Mouse (Mus musculus) c-Kit-positive CD71-positive TER-119-positive erythroid progenitor cells, embryonic 14.5 days (primary cell): ENCODE results near the gene Dcaf7.

Experiments used
- DNase-seq: peaks from one replicate; pipeline ENCODE4 v3.0.0-alpha.2; 2013; ENCODE audit warnings: low spot score

Dcaf7 gene

GRCm38 (mm10) chr11:106045256-106045655, 8.6 kb downstream of the Dcaf7 start:
- DNase-seq, result no peak

- DNase-seq, result no peak
Observed at GRCm38 (mm10) chr11:106045780-106046179, 9.1 kb downstream of the Dcaf7 start.

- no peak for DNase-seq
Observed at GRCm38 (mm10) chr11:106046584-106046983, 9.9 kb downstream of the Dcaf7 start.

- no peak for DNase-seq
Observed at GRCm38 (mm10) chr11:106053921-106054320, 17.2 kb downstream of the Dcaf7 start.

GRCm38 (mm10) chr11:106054600-106054999, 17.9 kb downstream of the Dcaf7 start:
- no peak for DNase-seq

- DNase-seq, result no peak
Observed at GRCm38 (mm10) chr11:106055341-106055740, 18.7 kb downstream of the Dcaf7 start.

- peak; percentile 66 for DNase-seq
Observed at GRCm38 (mm10) chr11:106056819-106057491, 20.3 kb downstream of the Dcaf7 start.

GRCm38 (mm10) chr11:106058020-106058419, 21.3 kb downstream of the Dcaf7 start:
- no peak for DNase-seq

DNA sequence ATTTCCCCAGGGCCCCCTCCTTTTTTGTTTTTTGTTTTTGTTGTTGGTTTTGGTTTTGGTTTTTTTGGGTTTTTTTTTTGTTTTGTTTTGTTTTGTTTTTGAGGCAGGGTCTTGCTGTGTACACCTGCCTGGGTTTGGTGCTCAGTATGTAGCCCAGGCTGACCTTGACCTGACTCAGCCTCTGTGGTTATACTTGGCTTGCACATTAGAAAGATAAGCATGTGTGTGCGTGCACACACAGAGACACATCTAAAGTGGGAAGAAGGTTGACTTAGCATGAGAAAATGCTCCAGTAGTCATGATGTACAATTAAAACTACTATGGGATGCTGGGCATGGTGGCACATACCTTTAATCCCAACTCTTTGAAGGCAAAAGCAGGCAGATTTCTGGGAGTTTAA, 23.9 kb downstream of the Dcaf7 start:
- DNase-seq, result no peak

GRCm38 (mm10) chr11:106061311-106061710, 24.6 kb downstream of the Dcaf7 start:
- no peak for DNase-seq

DNA sequence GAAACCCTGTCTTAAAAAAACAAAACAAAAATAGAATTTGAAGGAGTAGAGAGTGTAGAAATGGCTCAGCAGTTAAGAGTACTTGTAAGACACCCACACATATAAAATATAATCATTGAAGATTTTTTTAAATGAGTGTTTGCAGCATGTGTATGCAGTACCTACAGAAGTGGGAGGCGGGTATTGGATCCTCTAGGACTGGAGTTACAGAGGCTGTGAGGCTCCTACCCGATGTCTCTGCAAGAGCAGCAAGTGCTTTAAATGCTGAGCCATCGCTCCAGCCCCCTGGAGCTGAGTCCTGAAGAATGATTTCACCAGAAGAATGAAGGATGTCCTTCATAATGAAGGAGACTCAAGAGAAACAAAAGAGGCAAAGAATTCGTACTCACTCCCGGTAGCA, 27.1 kb downstream of the Dcaf7 start:
- no peak for DNase-seq

DNA sequence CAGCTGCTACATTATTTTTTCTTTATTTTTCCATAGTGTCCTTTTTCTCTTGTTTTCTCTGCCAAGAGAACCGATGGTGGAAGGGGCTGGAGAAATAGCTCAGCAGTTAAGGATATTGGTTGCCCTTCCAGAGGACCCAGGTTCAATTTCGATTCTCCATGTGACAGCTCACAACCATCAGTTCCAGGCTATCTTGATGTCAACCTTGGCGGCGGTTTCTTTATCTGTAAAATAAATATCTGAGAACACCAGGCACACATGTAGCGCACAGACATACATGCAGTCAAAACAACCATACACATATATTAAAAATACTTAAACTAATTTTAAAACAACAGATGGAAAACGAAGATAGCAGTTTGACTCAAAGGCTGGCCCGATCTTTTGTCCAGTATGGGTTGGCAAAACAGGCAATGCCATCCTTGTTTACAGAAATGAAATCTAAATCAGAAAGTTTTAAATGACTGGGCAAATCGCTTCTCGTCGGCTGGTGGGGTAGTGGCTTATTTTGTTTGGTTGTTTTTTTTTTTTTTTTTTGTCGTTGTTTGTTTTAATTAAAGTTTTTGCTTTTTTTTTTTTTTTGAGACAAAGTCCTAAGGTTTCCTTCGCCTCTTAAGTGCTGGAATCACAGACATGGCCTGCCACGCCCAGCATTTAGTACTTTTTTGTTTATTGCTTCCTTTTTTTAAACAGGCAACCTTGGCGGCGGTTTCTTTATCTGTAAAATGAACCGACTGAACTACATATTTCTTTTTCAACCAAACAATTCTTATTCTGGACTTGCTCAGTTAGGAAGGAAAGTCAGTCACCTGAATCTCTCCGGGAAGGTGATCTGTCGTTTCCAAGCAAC, 28.6 kb downstream of the Dcaf7 start:
- DNase-seq, result no peak

- DNase-seq, result peak; percentile 92
Observed at GRCm38 (mm10) chr11:106065923-106066571, 29.4 kb downstream of the Dcaf7 start, which contains the start of gene Taco1. Gene Taco1, plus strand, starts transcription at chr11:106066061.

DNA sequence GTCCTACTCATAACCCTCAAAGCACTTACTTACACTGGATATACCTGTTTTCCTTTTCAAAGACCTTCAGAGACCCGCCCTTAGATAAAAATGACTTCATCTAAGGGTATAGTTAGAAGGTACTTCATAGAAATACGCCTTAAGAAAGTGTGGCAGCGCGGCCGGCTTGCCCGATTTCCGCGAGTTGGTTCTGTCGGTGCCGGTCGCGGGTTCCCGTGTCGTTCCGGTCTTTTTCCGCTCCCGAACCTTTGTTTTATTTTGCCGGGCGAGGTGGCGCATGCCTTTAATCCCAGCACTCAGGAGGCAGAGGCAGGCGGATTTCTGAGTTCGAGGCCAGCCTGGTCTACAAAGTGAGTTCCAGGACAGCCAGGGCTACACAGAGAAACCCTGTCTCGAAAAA, 29.9 kb downstream of the Dcaf7 start:
- DNase-seq, result peak; percentile 82

DNA sequence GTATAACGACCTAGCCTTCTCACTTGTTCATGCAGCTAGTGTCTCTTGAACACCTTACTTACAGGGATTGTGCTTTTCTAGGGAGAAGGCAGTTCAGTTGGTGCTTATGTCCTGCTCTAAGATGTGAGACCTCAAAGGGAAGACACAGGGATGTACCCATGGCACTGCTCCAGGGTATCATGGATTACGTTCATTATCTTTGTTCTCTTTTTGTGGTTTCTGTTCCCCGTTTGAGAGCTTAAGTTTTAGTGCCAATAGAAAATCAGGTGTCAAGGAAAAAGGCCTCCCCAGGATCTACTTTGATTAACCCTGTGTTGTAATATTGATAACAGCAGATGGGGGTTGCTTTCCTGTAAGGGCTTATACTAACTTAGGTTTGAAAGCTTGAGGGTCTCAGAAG, 37.1 kb downstream of the Dcaf7 start:
- DNase-seq, result no peak

DNA sequence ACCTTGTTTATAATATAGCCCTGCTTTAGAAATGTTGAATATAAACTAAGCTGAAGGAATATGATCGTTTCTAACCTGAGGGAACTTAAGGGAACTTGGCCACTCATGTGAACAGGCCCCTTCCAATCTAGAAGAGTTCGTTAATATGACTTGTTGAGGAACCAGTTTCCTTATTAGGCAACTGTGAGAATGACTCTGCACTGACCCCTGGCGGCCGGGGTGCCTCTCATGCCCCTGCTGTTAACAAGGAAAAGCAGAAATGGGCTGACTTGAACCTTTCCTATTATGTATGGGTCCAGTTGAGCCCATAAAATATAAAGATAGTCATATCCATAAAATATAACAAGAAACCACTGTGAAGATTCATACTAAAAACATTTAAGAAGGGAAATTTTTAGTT, 39.6 kb downstream of the Dcaf7 start:
- DNase-seq, result peak; percentile 73

DNA sequence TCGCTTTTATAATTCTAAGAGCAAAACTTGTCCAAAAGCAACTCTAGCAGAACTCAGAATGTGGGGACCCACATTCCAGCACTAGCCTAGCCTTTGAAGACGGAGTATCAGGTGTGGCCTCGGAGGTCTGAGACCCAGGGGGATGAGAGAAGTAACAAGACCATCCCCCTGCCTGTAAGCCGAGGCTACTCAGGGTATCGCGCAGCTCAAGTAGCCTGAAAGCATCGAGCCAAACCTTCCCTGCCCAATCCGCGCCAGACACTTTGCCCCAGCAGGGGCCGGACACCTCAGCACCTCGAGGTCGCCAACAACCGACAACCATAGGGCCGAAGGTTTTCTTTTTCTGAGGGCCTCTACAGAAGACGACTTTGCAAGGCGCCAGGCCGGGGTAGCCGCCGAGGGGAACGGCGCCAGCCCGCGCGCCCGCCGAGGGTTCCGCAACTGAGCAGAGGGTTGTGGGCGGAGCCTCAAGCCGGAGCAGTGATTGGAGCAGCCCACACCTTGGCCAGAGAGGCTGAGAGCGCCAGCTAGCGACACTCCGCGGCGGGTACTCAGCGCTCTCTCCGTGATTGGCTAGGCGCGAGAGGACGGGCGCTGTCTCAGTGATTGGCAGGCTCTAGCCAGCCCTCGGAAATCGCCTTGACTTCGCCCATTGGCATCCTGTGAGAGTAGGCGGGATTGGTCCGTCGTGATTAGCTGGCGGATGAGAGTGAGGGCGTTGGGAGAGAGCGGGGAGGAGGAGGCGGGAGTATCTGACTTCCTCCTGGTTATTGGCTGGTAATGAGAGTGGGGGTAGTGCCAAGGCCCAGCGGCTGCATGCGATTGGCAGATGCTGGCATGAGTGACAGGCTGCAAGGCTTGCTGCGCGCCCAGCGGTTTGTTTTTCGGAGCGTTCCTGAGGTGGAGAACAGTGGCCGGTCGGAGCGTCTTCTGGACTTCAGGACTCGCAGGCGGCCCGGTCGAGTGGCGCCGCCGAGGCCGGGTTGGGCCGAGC, 47.3 kb downstream of the Dcaf7 start, which contains the start of gene Map3k3:
Gene Map3k3 (plus strand): TSS at position 906 of the 994 bp plus-strand sequence.
- DNase-seq, result peak; percentile 95

DNA sequence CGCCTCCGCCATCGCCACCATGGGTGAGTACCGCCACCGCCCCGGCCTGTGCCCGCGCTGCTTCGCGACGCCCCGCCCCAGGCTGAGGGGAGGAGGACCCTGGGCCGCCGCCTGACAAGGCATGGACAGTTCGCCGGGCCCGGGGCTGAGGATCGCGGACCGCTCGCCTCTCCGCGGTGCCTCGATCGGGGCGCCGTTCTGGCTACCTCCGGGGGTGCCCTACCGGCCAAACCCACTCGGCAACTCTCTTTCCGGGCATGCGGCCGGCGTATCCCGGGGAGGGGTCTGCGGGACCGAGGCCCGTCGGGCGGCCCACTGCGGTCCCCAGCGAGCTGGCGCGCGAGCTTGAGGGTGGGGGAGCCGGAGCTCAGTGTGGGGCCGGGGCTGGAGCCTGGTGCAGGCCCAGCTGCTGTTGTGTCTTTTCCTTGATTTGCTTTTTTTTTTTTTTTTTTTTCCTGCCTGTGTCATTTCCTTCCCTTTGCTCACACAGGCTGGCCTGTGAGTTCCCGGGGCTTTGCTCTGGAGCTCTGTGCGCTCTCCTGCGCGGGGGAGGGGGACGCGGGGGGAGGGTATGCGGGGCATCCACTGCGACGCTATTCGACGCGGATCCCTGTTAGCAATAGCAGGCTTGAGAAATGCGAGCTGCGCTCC, 48.4 kb downstream of the Dcaf7 start:
- peak; percentile 28 for DNase-seq

DNA sequence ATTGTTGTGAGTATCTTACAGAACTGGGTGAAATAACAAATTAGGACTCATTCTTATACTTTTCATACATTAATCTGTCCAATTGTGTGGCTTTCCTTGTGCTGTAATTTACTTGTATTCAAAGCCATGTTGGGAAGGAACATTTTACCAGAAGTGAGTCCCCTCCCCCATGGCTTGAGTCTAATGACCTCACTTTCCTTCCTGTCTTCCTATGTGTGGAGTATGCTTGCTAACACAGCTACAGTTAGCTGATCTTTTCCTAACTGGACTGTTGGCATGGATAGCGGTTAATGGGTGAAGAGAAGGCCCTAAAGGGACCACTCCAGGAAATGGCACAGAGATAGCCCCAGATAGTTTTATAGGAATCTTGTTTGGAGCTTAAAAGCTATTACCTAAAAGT, 61.6 kb downstream of the Dcaf7 start:
- no peak for DNase-seq

- no peak for DNase-seq
Observed at GRCm38 (mm10) chr11:106102866-106103265, 66.2 kb downstream of the Dcaf7 start.

DNA sequence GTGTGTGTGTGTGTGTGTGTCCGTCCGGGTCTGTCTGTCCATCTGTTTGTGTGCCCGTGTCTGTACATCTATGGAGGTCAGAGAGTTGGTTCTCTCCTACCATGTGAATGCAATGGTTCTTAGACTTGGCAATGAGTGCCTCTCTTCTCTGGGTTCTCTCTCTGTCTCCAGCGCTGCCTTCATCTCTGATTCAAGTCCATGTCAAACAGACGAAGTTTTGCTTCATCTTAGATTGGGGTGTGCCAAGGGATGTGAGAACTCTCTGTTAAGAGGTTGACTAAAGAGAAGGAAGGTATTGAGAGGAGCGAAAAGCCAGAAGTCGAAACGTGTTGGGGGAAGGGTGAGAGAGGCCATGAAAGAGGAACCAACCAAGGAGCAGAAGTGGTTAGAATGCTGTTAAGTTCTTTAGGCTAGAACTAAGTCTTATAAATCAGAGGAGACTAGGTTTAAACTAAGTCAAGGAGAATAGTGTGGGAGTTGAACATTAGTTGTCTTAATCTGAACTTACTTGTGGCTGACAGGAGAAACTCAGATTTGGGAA, 69.4 kb downstream of the Dcaf7 start:
- no peak for DNase-seq
